Mouse (Mus musculus) embryonic fibroblast, embryonic 13.5 days (primary cell): ENCODE measurements around the gene Gm13290.
"Not testable (repeated sequence)": the region's sequence is repeated elsewhere in the genome, so short reads cannot be mapped to it uniquely, and the experiment has no call there.

Experiments
- CTCF ChIP-seq: IDR thresholded peaks from 2 replicates; pipeline ENCODE4 v1.5.1; 2011; ENCODE audit warnings: mild to moderate bottlenecking, control low read depth, low read length, moderate library complexity, borderline replicate concordance; ENCODE audit not compliant: insufficient read depth
- POLR2A ChIP-seq: IDR thresholded peaks from 2 replicates; pipeline ENCODE4 v1.6.1; 2011; ENCODE audit warnings: low read depth, mild to moderate bottlenecking, control low read depth, low read length, moderate library complexity

DNA sequence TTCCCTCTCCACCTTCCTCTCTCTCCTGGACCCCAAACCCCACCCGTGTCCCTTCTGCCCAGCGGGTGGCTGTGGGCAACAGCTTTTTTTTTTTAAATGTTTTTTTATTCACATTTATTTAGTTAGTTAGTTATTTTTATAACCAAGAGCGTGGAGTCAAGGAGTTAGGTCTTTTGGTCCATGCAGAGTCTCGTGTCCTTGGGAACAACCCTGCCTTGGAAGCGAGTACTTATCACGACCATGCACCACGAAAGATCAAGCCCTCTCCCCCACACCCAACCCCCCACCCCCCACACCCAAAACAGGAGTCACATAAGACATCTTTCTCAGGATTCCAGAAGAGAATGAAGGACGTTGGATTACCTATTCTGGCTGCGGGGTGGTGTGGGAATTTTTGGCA lies 11.3 kb upstream of the Gm13290 start:
- not testable (repeated sequence) for TF ChIP-seq CTCF, POLR2A
